Mouse (Mus musculus) lung, postnatal 0 days (tissue): ENCODE measurements around the gene Slc25a27. TPM values are rescaled to one million over a fixed set of nuclear protein-coding genes. Genes with fewer than 3 reads are reported as not detected.
A peak's percentile ranks its signal among the peaks of the same experiment; 100 is the strongest.

Experiments
- ATAC-seq: fragments of 200-750 bp; cut with Nextera tagmentation; 2 replicates; pipeline ENCODE4 v1.8.0; 2017; ENCODE audit warnings: moderate library complexity
- DNase-seq: peaks from one replicate; pipeline ENCODE4 v3.0.0-alpha.2; 2016; ENCODE audit warnings: low spot score
- H3K27ac ChIP-seq: fragments of 300-500 bp; sonication (generic); 2 replicates; pipeline ENCODE4 v1.5.1; 2014; ENCODE audit warnings: antibody characterized with exemption, mild to moderate bottlenecking, low read length, mixed read lengths
- H3K27me3 ChIP-seq: fragments of 300-500 bp; sonication (generic); replicated peaks from 2 replicates; pipeline ENCODE4 v1.6.1; 2014; ENCODE audit warnings: low read length, mixed read lengths; ENCODE audit not compliant: insufficient read depth
- H3K36me3 ChIP-seq: fragments of 300-500 bp; sonication (generic); 2 replicates; pipeline ENCODE4 v1.6.1; 2014; ENCODE audit warnings: low read length, mixed read lengths; ENCODE audit not compliant: insufficient read depth
- H3K4me1 ChIP-seq: fragments of 300-500 bp; sonication (generic); 2 replicates; pipeline ENCODE4 v1.6.1; 2014; ENCODE audit warnings: antibody characterized with exemption, low read depth, low read length, mixed read lengths; ENCODE audit not compliant: insufficient read depth
- H3K4me2 ChIP-seq: fragments of 300-500 bp; sonication (generic); replicated peaks from 2 replicates; pipeline ENCODE4 v1.6.1; 2014; ENCODE audit warnings: low read depth, mild to moderate bottlenecking, low read length, moderate library complexity, mixed read lengths
- H3K4me3 ChIP-seq: fragments of 300-500 bp; sonication (generic); 2 replicates; pipeline ENCODE4 v1.5.1; 2014; ENCODE audit warnings: low read depth, low read length
- H3K9ac ChIP-seq: fragments of 300-500 bp; sonication (generic); replicated peaks from 2 replicates; pipeline ENCODE4 v1.6.1; 2014; ENCODE audit warnings: low read depth, mild to moderate bottlenecking
- H3K9me3 ChIP-seq: fragments of 300-500 bp; sonication (generic); 2 replicates; pipeline ENCODE4 v1.6.1; 2016; ENCODE audit warnings: low read length, mixed read lengths
- CTCF ChIP-seq: IDR thresholded peaks from 2 replicates; pipeline ENCODE4 v1.5.1; 2016; ENCODE audit warnings: antibody characterized with exemption, mild to moderate bottlenecking
- EP300 ChIP-seq: IDR thresholded peaks from 2 replicates; pipeline ENCODE4 v1.6.1; 2016; ENCODE audit warnings: antibody characterized with exemption, mild to moderate bottlenecking, control low read depth
- WGBS: fragments of 180-500 bp; shearing (Covaris S2); extraction: QIAGEN DNeasy Blood & Tissue Kit; methylation state at CpG from one replicate; pipeline ENCODE4 v1.1.7; 2014; 5-methylcytosine and 5-hydroxymethylcytosine counted together
- polyA plus RNA-seq: library from polyadenylated mRNA; unstranded; fragments of >200 nt; fragmentation: Nextera tagmentation; extraction: Ambion mirVana; gene quantifications from 2 replicates; pipeline ENCODE4 v1.2.1, GENCODE M21; 2015

The Slc25a27 gene
- polyA plus RNA-seq, 1 experiment from 2014 or later = 12.0 TPM

- no peak for TF ChIP-seq EP300
- no peak for TF ChIP-seq CTCF
- no peaks in the 10 kb centered on the region for H3K9me3 ChIP-seq
- H3K27ac ChIP-seq = no peak overlapping the region
- WGBS = 83% methylated on average over 12 of the region's 12 CpGs
- H3K9ac ChIP-seq = no peak overlapping the region
- H3K36me3 ChIP-seq = no peaks in the 10 kb centered on the region; the same call in 1 of the 2 replicates
- no peak for DNase-seq
- ATAC-seq = no peak
- no peaks in the 10 kb centered on the region for H3K4me1 ChIP-seq
- no peaks in the 10 kb centered on the region for H3K27me3 ChIP-seq
- H3K4me3 ChIP-seq = no peak overlapping the region
- H3K4me2 ChIP-seq = no peak overlapping the region
Measured at GRCm38 (mm10) chr17:43704216-43704930, 37.4 kb upstream of the Slc25a27 start.

- DNase-seq (peak; percentile 39), ATAC-seq (no peak)
- H3K27me3 ChIP-seq = no peaks in the 10 kb centered on the region
- H3K4me1 ChIP-seq = no peaks in the 10 kb centered on the region
- H3K36me3 ChIP-seq = no peaks in the 10 kb centered on the region; the same call in 1 of the 2 replicates
- H3K9ac ChIP-seq = no peak overlapping the region
- no peak overlapping the region for H3K4me2 ChIP-seq
- WGBS = 68% methylated on average over 6 of the region's 6 CpGs
- TF ChIP-seq CTCF = peak; percentile 84
- TF ChIP-seq EP300 = no peak
- no peaks in the 10 kb centered on the region for H3K9me3 ChIP-seq
- no peak overlapping the region for H3K27ac ChIP-seq
- H3K4me3 ChIP-seq = no peak overlapping the region
Measured at GRCm38 (mm10) chr17:43701060-43701459, 34.0 kb upstream of the Slc25a27 start.

- peak; percentile 95 for TF ChIP-seq CTCF
- no peak for TF ChIP-seq EP300
- peak; percentile 68 for DNase-seq
- 39% methylated on average over 14 of the region's 14 CpGs for WGBS
- no peaks in the 10 kb centered on the region for H3K27me3 ChIP-seq
- no peak overlapping the region for H3K9ac ChIP-seq
- H3K4me2 ChIP-seq = no peak overlapping the region
- no peaks in the 10 kb centered on the region for H3K9me3 ChIP-seq
- no peak for ATAC-seq
- no peak overlapping the region for H3K27ac ChIP-seq
- peaks cover 6% of the 10 kb centered on the region for H3K36me3 ChIP-seq
- no peak overlapping the region for H3K4me3 ChIP-seq
- H3K4me1 ChIP-seq = no peaks in the 10 kb centered on the region
Measured at GRCm38 (mm10) chr17:43698997-43699649, 32.1 kb upstream of the Slc25a27 start.

- WGBS = 71% methylated on average over 9 of the region's 9 CpGs
- no peak for TF ChIP-seq EP300
- TF ChIP-seq CTCF = no peak
- Histone ChIP-seq H3K4me1 (no peaks in the 10 kb centered on the region), H3K36me3 (peaks cover 12% of the 10 kb centered on the region; the same call in 1 of the 2 replicates), H3K4me3 (no peak overlapping the region), H3K27ac (no peak overlapping the region), H3K27me3 (no peaks in the 10 kb centered on the region), H3K9me3 (no peaks in the 10 kb centered on the region), H3K4me2 (no peak overlapping the region), H3K9ac (no peak overlapping the region)
- ATAC-seq (no peak), DNase-seq (no peak)
Measured at GRCm38 (mm10) chr17:43689591-43689990, 22.6 kb upstream of the Slc25a27 start.

GRCm38 (mm10) chr17:43684638-43685037 lies 17.6 kb upstream of the Slc25a27 start:
- Histone ChIP-seq H3K4me3 (no peak overlapping the region), H3K27me3 (no peaks in the 10 kb centered on the region), H3K36me3 (peaks cover 12% of the 10 kb centered on the region; the same call in 1 of the 2 replicates), H3K4me2 (no peak overlapping the region), H3K9ac (no peak overlapping the region), H3K4me1 (no peaks in the 10 kb centered on the region), H3K9me3 (no peaks in the 10 kb centered on the region), H3K27ac (no peak overlapping the region)
- ATAC-seq = no peak
- TF ChIP-seq CTCF (no peak), EP300 (no peak)
- 93% methylated on average over 5 of the region's 5 CpGs for WGBS
- DNase-seq = no peak

- peaks cover 12% of the 10 kb centered on the region; the same call in 1 of the 2 replicates for H3K36me3 ChIP-seq
- no peak overlapping the region for H3K4me3 ChIP-seq
- no peak for DNase-seq
- H3K27ac ChIP-seq = no peak overlapping the region
- no peak overlapping the region for H3K9ac ChIP-seq
- no peak overlapping the region for H3K4me2 ChIP-seq
- ATAC-seq = no peak
- no peaks in the 10 kb centered on the region for H3K4me1 ChIP-seq
- TF ChIP-seq CTCF = no peak
- no peaks in the 10 kb centered on the region for H3K9me3 ChIP-seq
- 78% methylated on average over 6 of the region's 7 CpGs for WGBS
- no peaks in the 10 kb centered on the region for H3K27me3 ChIP-seq
Measured at GRCm38 (mm10) chr17:43684086-43684485, 17.1 kb upstream of the Slc25a27 start.
